Mouse (Mus musculus): Measurements from ENCODE around the gene Tmem63c.

- TF ChIP-seq CTCF (IDR thresholded peaks at IDR 0.05; ENCODE audit: insufficient read depth, low read depth, low read length) = no peak
- no peak for TF ChIP-seq POLR2A (IDR thresholded peaks at IDR 0.05; ENCODE audit: insufficient read depth, low read depth, low read length)
These were observed 109.1 kb downstream of the Tmem63c start for GRCm38 (mm10) chr12:87130224-87130623.

Measured in olfactory bulb, adult 2 months (tissue).